ENCODE assay signal across 35 mouse cellular contexts in genomic region chr4:98846396-98846795, GRCm38 (mm10). TPM values are rescaled to one million over a fixed set of nuclear protein-coding genes. Genes with fewer than 3 reads are reported as not detected.
DNase-seq lines count a peak whose midpoint lies in the region; ATAC-seq and TF ChIP-seq lines count a peak whose summit lies in the region.
"Had no signal": no experiment of that assay in that cellular context is flagged by ENCODE, and none has a peak within 500 bp of the region (broad histone marks: within the 10 kb centered on the region; RNA-seq: fewer than 3 reads in every experiment).

No protein-coding gene starts in this region.

- no peaks in the 10 kb centered on the region for H3K9me3 ChIP-seq in lung, embryonic 14.5 days (ENCODE audit: low read depth, low read length)
- no peaks in the 10 kb centered on the region for H3K9me3 ChIP-seq in limb, embryonic 11.5 days (ENCODE audit: control insufficient read depth, low read length)
- H3K9me3 ChIP-seq: embryonic facial prominence, embryonic 13.5 days; heart, embryonic 13.5 days; hindbrain, embryonic 10.5 days; hindbrain, embryonic 15.5 days; kidney, embryonic 15.5 days; lung, embryonic 15.5 days had no signal

- no peak for ATAC-seq in lung, embryonic 14.5 days (ENCODE audit: insufficient read depth)
- ATAC-seq in limb, embryonic 11.5 days (ENCODE audit: insufficient number of reproducible peaks, low FRiP score, low TSS enrichment, low read depth): no peak
- no peak for ATAC-seq in activated CD4-positive, CD25-positive, alpha-beta regulatory T cell, adult 4 months
- ATAC-seq: CD4-positive, CD25-positive, alpha-beta regulatory T cell, adult 4 months; forebrain, embryonic 16.5 days; inflammation-experienced regulatory T-cells, adult 6 months; midbrain, embryonic 16.5 days; Patski had no signal

- peak; percentile 17 for DNase-seq in lung, embryonic 14.5 days
- no peak for DNase-seq in lung, adult 2 months
- peak; percentile 92 for DNase-seq in ZHBTc4 (ENCODE audit: low read depth, low spot score)
- DNase-seq in limb, embryonic 11.5 days (ENCODE audit: low spot score): peak; percentile 35
- DNase-seq in spleen, postnatal 10 days (ENCODE audit: low spot score in 2 of 2): no peak
- DNase-seq in cerebellum, postnatal 14 days: no peak
- DNase-seq: adrenal gland, adult 2 months; cerebellum, adult 8-10 months; cerebellum, postnatal 36 days; gastrocnemius, adult 2 months; gastrocnemius, postnatal 36 days; heart, postnatal 10 days; liver; thymus, postnatal 14 days had no signal

- H3K4me3 ChIP-seq in lung, embryonic 14.5 days (ENCODE audit: low read depth, low read length): no peak overlapping the region
- H3K4me3 ChIP-seq in lung, adult 2 months (replicated peaks; ENCODE audit: extremely low read depth, low read depth, low read length): no peak overlapping the region
- no peak overlapping the region for H3K4me3 ChIP-seq in limb, embryonic 11.5 days (ENCODE audit: low read depth, low read length)
- H3K4me3 ChIP-seq: embryonic facial prominence, embryonic 13.5 days; erythroblast, embryonic 14.5 days; gastrocnemius, adult 2 months; heart, embryonic 13.5 days; hindbrain, embryonic 10.5 days; hindbrain, embryonic 15.5 days; kidney, embryonic 15.5 days; layer of hippocampus, adult 2 months; left cerebral cortex, adult 2 months; lung, embryonic 15.5 days had no signal

- no peaks in the 10 kb centered on the region for H3K36me3 ChIP-seq in lung, embryonic 14.5 days (ENCODE audit: insufficient read depth)
- no peaks in the 10 kb centered on the region for H3K36me3 ChIP-seq in limb, embryonic 11.5 days (ENCODE audit: control insufficient read depth, insufficient read depth, low read length)
- H3K36me3 ChIP-seq: embryonic facial prominence, embryonic 13.5 days; heart, embryonic 13.5 days; hindbrain, embryonic 10.5 days; hindbrain, embryonic 15.5 days; kidney, embryonic 15.5 days; lung, embryonic 15.5 days had no signal

- no peak overlapping the region for H3K4me2 ChIP-seq in lung, embryonic 14.5 days
- no peak overlapping the region for H3K4me2 ChIP-seq in limb, embryonic 11.5 days (ENCODE audit: low read depth, severe bottlenecking)
- H3K4me2 ChIP-seq: embryonic facial prominence, embryonic 13.5 days; heart, embryonic 13.5 days; hindbrain, embryonic 15.5 days; kidney, embryonic 15.5 days; lung, embryonic 15.5 days; midbrain, embryonic 11.5 days had no signal

- WGBS in lung, embryonic 14.5 days: 18% methylated on average over 3 of the region's 3 CpGs
- 48% methylated on average over 3 of the region's 3 CpGs for WGBS in lung, adult 2 months
- 27% methylated on average over 3 of the region's 3 CpGs for WGBS in limb, embryonic 11.5 days

- no peak for TF ChIP-seq POLR2A in lung, adult 2 months (IDR thresholded peaks at IDR 0.05; ENCODE audit: borderline replicate concordance, extremely low read depth, low read depth, low read length)

- H3K27ac ChIP-seq in lung, embryonic 14.5 days (ENCODE audit: low read depth): no peak overlapping the region
- no peak overlapping the region for H3K27ac ChIP-seq in limb, embryonic 11.5 days (replicated peaks; ENCODE audit: low read depth, low read length)
- H3K27ac ChIP-seq: embryonic facial prominence, embryonic 13.5 days; gastrocnemius, adult 2 months; heart, embryonic 13.5 days; hindbrain, embryonic 10.5 days; hindbrain, embryonic 15.5 days; kidney, embryonic 15.5 days; layer of hippocampus, adult 2 months; left cerebral cortex, adult 2 months; liver, embryonic 14.5 days; lung, embryonic 15.5 days had no signal

- H3K4me1 ChIP-seq in lung, embryonic 14.5 days (ENCODE audit: insufficient read depth): 0 out of 2 replicates have a peak, but pooled peaks cover 6% of the 10 kb centered on the region
- no peaks in the 10 kb centered on the region for H3K4me1 ChIP-seq in lung, adult 2 months (ENCODE audit: control insufficient read depth, insufficient read depth, low read length)
- peaks cover 9% of the 10 kb centered on the region for H3K4me1 ChIP-seq in limb, embryonic 11.5 days (ENCODE audit: control insufficient read depth, insufficient read depth, low read length)
- H3K4me1 ChIP-seq: hindbrain, embryonic 15.5 days had no signal

- TF ChIP-seq CTCF in lung, embryonic 14.5 days (IDR thresholded peaks at IDR 0.05; ENCODE audit: low read depth): peak; percentile 17; the same call in 1 of the 2 replicates
- no peak for TF ChIP-seq CTCF in lung, adult 2 months (IDR thresholded peaks at IDR 0.05; ENCODE audit: insufficient read depth, low read length)

- no peak overlapping the region for H3K9ac ChIP-seq in lung, embryonic 14.5 days
- H3K9ac ChIP-seq in limb, embryonic 11.5 days (ENCODE audit: low read length): no peak overlapping the region
- H3K9ac ChIP-seq: embryonic facial prominence, embryonic 13.5 days; heart, embryonic 13.5 days; hindbrain, embryonic 15.5 days; kidney, embryonic 15.5 days; liver, embryonic 14.5 days; lung, embryonic 15.5 days had no signal

- no peaks in the 10 kb centered on the region for H3K27me3 ChIP-seq in lung, embryonic 14.5 days (ENCODE audit: insufficient read depth, low read length)
- H3K27me3 ChIP-seq in limb, embryonic 11.5 days (ENCODE audit: control insufficient read depth, insufficient read depth, low read length): no peaks in the 10 kb centered on the region
- H3K27me3 ChIP-seq: embryonic facial prominence, embryonic 13.5 days; heart, embryonic 13.5 days; hindbrain, embryonic 15.5 days; kidney, embryonic 15.5 days; lung, embryonic 15.5 days; Patski had no signal

RNA-seq across cellular contexts. Expression of gene I0C0044D17Rik, which starts 22.8 kb away (rescaled TPM):
- polyA plus RNA-seq in lung, embryonic 14.5 days (2014; fragmentation: Nextera tagmentation; extraction: Ambion mirVana): not detected in 2 replicates
- not detected in 2 replicates for polyA plus RNA-seq in lung, adult 2 months (2012; rRNA removed)
- polyA plus RNA-seq in limb, embryonic 11.5 days (2014; fragmentation: Nextera tagmentation; extraction: Ambion mirVana): not detected in 2 replicates
- not detected for polyA plus RNA-seq in activated CD4-positive, CD25-positive, alpha-beta regulatory T cell, adult 4 months (2017; shearing (Covaris generic))
- polyA plus RNA-seq: adrenal gland, adult 2 months; CD4-positive, CD25-positive, alpha-beta regulatory T cell, adult 4 months; embryonic facial prominence, embryonic 13.5 days; erythroblast, embryonic 14.5 days; forebrain, embryonic 11.5 days; forebrain, embryonic 16.5 days; heart, embryonic 13.5 days; hindbrain, embryonic 10.5 days; hindbrain, embryonic 15.5 days; inflammation-experienced regulatory T-cells, adult 6 months; kidney, embryonic 15.5 days; liver, embryonic 14.5 days; lung, embryonic 15.5 days; midbrain, embryonic 11.5 days; midbrain, embryonic 16.5 days; neural tube, embryonic 11.5 days; Patski; stomach, embryonic 16.5 days; urinary bladder, adult 2 months had no signal

RNA-seq across cellular contexts. Expression of gene Kank4, which starts 29.1 kb away (rescaled TPM):
- 5.9 and 6.7 TPM in 2 replicates for polyA plus RNA-seq in lung, embryonic 14.5 days (2014; fragmentation: Nextera tagmentation; extraction: Ambion mirVana)
- polyA plus RNA-seq in lung, adult 2 months (2012; rRNA removed): 6.9 and 9.3 TPM in 2 replicates
- polyA plus RNA-seq in limb, embryonic 11.5 days (2014; fragmentation: Nextera tagmentation; extraction: Ambion mirVana): 3.0 and 3.6 TPM in 2 replicates
- polyA plus RNA-seq in activated CD4-positive, CD25-positive, alpha-beta regulatory T cell, adult 4 months (2017; shearing (Covaris generic)): not detected
- polyA plus RNA-seq: CD4-positive, CD25-positive, alpha-beta regulatory T cell, adult 4 months; erythroblast, embryonic 14.5 days; inflammation-experienced regulatory T-cells, adult 6 months; Patski had no signal

Comparison
In these comparisons a context has a peak if more than half of its experiments do, and no peak if none do; other contexts are left out.
1. DNase-seq: peak in lung, embryonic 14.5 days (single experiment), ZHBTc4 (single experiment) and limb, embryonic 11.5 days (single experiment); none in lung, adult 2 months (single experiment), spleen, postnatal 10 days (0 of 2) and cerebellum, postnatal 14 days (0 of 2).